Mouse (Mus musculus) hindbrain, embryonic 13.5 days (tissue): Measurements from ENCODE around the gene Fam83e. TPM values are rescaled to one million over a fixed set of nuclear protein-coding genes. Genes with fewer than 3 reads are reported as not detected.
A peak's percentile ranks its signal among the peaks of the same experiment; 100 is the strongest.

Experiments used
- ATAC-seq: fragments of 200-750 bp; cut with Nextera tagmentation; 2 replicates; pipeline ENCODE4 v1.8.0; 2017; ENCODE audit warnings: moderate TSS enrichment; ENCODE audit not compliant: low FRiP score
- H3K27ac ChIP-seq: fragments of 300-500 bp; sonication (generic); 2 replicates; pipeline ENCODE4 v1.5.1; 2015; ENCODE audit warnings: inconsistent platforms, mild to moderate bottlenecking, moderate library complexity
- H3K27me3 ChIP-seq: fragments of 300-500 bp; sonication (generic); 2 replicates; pipeline ENCODE4 v1.6.1; 2015; ENCODE audit warnings: mild to moderate bottlenecking, inconsistent platforms
- H3K36me3 ChIP-seq: fragments of 300-500 bp; sonication (generic); 2 replicates; pipeline ENCODE4 v1.6.1; 2015; ENCODE audit warnings: mild to moderate bottlenecking, inconsistent platforms
- H3K4me1 ChIP-seq: fragments of 300-500 bp; sonication (generic); replicated peaks from 2 replicates; pipeline ENCODE4 v1.6.1; 2015; ENCODE audit warnings: inconsistent platforms
- H3K4me2 ChIP-seq: fragments of 300-500 bp; sonication (generic); 2 replicates; pipeline ENCODE4 v1.6.1; 2015; ENCODE audit warnings: inconsistent platforms, mild to moderate bottlenecking, moderate library complexity
- H3K4me3 ChIP-seq: fragments of 300-500 bp; sonication (generic); 2 replicates; pipeline ENCODE4 v1.5.1; 2015; ENCODE audit warnings: mild to moderate bottlenecking, inconsistent platforms
- H3K9ac ChIP-seq: fragments of 300-500 bp; sonication (generic); 2 replicates; pipeline ENCODE4 v1.6.1; 2015; ENCODE audit warnings: mild to moderate bottlenecking, inconsistent platforms
- H3K9me3 ChIP-seq: fragments of 300-500 bp; sonication (generic); 2 replicates; pipeline ENCODE4 v1.6.1; 2016; ENCODE audit warnings: inconsistent platforms
- WGBS: fragments of 180-500 bp; shearing (Covaris S2); methylation state at CpG from one replicate; pipeline ENCODE4 v1.1.7; 2015; 5-methylcytosine and 5-hydroxymethylcytosine counted together
- polyA plus RNA-seq: library from polyadenylated mRNA; unstranded; fragments of >200 nt; fragmentation: Nextera tagmentation; extraction: Ambion mirVana; gene quantifications from 2 replicates; pipeline ENCODE4 v1.2.1, GENCODE M21; 2015

Fam83e gene
- polyA plus RNA-seq, 1 experiment from 2014 or later: 0.48 TPM

DNA sequence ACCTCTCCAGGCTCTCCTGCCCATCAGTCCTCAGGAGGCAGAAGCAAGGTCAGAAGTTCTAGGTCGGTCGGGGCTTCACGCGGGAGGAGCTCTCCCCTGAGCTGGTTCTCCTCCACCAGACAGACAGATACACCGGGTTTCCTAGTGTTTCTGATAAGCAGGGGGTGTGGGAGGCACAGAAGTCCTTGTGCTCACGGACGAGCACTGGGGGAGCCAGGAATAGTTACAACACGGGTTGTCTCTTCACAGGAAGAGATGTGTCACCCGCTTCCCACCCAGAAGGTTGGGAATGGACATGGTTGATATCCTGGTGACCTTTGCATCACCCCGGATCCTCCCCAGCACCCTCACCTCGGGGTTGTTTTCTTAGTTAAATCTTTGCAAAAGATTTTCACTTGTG lies 31.2 kb upstream of the Fam83e start:
- no peaks in the 10 kb centered on the region for H3K9me3 ChIP-seq
- no peak overlapping the region for H3K4me3 ChIP-seq
- peaks cover 22% of the 10 kb centered on the region for H3K27me3 ChIP-seq
- H3K9ac ChIP-seq: no peak overlapping the region
- no peak overlapping the region for H3K27ac ChIP-seq
- WGBS: 83% methylated on average over 11 of the region's 11 CpGs
- H3K36me3 ChIP-seq: no peaks in the 10 kb centered on the region
- peaks cover 19% of the 10 kb centered on the region; the same call in 1 of the 2 replicates for H3K4me1 ChIP-seq
- H3K4me2 ChIP-seq: no peak overlapping the region
- no peak for ATAC-seq

DNA sequence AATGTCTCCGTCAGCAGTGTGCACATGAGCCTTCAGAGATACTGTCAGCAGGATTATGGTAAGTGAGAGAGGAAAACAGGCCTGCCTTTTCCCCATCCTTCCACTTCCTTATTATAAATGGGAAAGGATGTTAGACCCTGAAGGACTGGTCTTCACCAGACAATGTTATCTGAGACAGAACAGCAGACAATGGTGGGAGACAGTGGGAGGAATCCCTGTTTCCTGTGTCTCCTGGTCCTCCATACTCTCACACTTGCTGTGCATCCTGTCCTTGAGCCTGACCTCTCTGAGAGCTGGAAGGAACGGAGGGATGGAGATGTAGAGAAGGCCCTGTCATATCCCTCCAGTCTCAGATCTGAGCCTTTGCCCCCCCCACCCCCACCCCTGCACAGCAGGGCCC lies 28.6 kb upstream of the Fam83e start:
- Histone ChIP-seq H3K4me1 (0 out of 2 replicates have a peak, but pooled peaks cover 6% of the 10 kb centered on the region), H3K9me3 (no peaks in the 10 kb centered on the region), H3K9ac (no peak overlapping the region), H3K4me3 (no peak overlapping the region), H3K27me3 (peaks cover 13% of the 10 kb centered on the region; the same call in 1 of the 2 replicates), H3K27ac (no peak overlapping the region), H3K4me2 (no peak overlapping the region), H3K36me3 (no peaks in the 10 kb centered on the region)
- no peak for ATAC-seq
- WGBS: 76% methylated on average over 2 of the region's 2 CpGs

DNA sequence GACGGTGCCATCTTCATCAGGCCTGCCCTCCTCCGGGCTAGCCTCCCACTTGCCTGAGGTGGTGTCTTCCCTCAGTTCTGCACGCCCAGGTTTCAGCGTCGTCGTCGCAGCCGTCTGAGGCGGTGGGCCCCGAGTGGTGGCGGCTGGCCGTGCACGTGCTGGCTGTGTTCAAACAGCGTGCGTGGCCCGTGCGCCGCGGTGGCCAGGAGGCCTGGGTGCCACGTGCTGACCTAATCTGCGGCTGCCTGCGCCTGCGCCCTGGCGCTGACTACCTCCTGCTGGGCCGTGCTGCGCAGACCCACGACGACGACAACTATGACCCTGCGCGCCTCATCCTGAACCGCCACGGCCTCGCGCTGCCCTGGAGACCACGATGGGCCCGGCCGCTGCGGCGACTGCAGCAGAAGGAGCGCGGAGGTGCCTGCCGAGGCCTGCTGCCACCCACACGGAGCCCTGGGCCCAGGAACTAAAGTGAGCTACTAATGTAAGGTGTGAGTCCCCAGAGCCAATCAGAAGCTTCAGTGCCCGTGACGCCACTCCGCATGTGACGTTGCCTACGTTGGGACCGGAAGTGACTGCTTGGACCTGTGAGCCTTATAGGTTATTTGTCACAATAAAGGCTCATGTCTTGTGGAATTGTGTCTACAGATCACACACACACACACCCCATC lies 27.0 kb upstream of the Fam83e start, which contains the start of gene Sec1:
TSS of gene Sec1 (minus strand) at position 482 of the 671 bp plus-strand sequence.
- H3K4me2 ChIP-seq: no peak within 1 kb of the TSS
- H3K27me3 ChIP-seq: peaks cover 25% of the 10 kb centered on the region
- no peaks in the 10 kb centered on the region for H3K36me3 ChIP-seq
- 87% methylated on average over 50 of the region's 50 CpGs for WGBS
- H3K9me3 ChIP-seq: no peaks in the 10 kb centered on the region
- no peak within 1 kb of the TSS for H3K27ac ChIP-seq
- peaks cover 6% of the 10 kb centered on the region; the same call in 1 of the 2 replicates for H3K4me1 ChIP-seq
- no peak within 1 kb of the TSS for H3K4me3 ChIP-seq
- H3K9ac ChIP-seq: no peak within 1 kb of the TSS
- no peak for ATAC-seq

DNA sequence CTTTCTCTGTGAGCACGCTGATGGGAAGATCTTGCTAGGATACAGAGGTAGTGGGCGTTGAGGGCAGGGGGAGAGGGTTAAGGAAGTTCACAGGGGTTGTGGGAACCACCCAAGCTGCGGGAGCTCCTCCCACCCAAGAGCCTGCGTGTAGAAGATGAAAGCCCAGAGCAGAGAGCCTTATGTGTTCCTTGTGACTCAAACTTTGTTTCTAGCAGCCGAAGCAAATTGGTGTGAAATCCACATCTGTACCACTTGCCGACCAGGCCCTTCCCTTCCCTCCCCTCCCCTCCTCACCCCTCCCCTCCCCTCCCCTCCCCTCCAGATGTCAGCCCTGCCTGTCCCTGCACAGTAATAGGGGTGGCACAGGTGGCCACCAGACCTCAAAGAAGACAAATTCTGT lies 25.9 kb upstream of the Fam83e start:
- ATAC-seq: no peak
- no peak overlapping the region for H3K4me3 ChIP-seq
- H3K4me2 ChIP-seq: no peak overlapping the region
- H3K4me1 ChIP-seq: peaks cover 17% of the 10 kb centered on the region
- no peaks in the 10 kb centered on the region for H3K9me3 ChIP-seq
- H3K27me3 ChIP-seq: peaks cover 33% of the 10 kb centered on the region
- H3K36me3 ChIP-seq: no peaks in the 10 kb centered on the region
- no peak overlapping the region for H3K9ac ChIP-seq
- H3K27ac ChIP-seq: no peak overlapping the region
- 8% methylated on average over 5 of the region's 6 CpGs for WGBS

DNA sequence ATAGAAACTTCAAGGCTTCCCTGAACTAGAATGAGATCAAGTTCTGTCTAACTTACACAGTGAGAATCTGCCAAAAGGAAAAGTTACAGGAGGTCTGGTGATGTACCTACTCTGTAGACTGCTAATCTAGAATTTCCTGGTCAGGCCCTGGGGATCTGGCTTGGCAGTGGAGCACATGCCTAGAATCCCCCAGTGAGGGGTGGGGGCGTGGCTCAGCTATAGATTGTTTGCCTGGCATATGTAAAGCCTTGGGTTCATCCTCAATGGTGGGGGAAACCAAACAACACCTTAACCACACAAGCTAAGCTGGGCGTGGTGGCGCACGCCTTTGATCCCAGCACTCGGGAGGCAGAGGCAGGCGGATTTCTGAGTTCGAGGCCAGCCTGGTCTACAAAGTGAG lies 23.1 kb upstream of the Fam83e start:
- Histone ChIP-seq H3K4me1 (peaks cover 42% of the 10 kb centered on the region), H3K36me3 (no peaks in the 10 kb centered on the region), H3K4me3 (no peak overlapping the region), H3K9ac (no peak overlapping the region), H3K4me2 (no peak overlapping the region), H3K9me3 (no peaks in the 10 kb centered on the region), H3K27ac (no peak overlapping the region), H3K27me3 (peaks cover 24% of the 10 kb centered on the region)
- no peak for ATAC-seq
- 93% methylated on average over 7 of the region's 7 CpGs for WGBS

DNA sequence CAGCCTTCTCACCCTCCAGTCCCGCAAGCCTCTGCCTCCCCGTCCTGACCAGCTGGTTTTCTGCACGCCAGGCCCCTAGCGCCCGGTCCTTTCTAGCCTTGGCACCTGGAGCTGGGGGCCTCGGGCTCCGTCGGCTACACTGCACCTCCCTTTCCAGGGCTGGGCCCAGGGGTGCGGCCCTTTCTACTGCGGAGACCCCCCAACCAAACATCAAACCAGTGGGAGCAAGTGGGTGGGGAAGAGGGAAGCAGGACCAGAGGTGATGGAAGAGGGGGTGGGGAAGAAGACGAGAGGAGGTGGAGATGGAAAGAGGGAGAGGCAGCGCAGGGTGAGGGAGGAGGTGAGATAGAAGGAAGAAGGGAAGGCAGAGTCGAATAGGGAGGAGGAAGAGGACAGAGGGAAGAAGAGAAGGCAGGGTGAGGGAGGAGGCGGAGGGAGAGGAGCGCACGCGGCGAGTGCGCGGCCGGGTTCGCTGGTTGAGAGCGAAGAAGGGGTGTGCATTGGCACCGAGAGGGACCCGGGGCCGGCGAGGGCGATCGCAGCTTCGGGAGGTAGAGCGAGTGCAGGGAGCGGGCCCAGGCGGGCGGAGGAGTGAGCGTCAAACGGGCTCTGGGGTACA lies 21.4 kb upstream of the Fam83e start, which contains the start of gene Car11:
TSS of gene Car11 (plus strand) at position 321 of the 619 bp plus-strand sequence.
- ATAC-seq: no peak
- 1% methylated on average over 36 of the region's 36 CpGs for WGBS

DNA sequence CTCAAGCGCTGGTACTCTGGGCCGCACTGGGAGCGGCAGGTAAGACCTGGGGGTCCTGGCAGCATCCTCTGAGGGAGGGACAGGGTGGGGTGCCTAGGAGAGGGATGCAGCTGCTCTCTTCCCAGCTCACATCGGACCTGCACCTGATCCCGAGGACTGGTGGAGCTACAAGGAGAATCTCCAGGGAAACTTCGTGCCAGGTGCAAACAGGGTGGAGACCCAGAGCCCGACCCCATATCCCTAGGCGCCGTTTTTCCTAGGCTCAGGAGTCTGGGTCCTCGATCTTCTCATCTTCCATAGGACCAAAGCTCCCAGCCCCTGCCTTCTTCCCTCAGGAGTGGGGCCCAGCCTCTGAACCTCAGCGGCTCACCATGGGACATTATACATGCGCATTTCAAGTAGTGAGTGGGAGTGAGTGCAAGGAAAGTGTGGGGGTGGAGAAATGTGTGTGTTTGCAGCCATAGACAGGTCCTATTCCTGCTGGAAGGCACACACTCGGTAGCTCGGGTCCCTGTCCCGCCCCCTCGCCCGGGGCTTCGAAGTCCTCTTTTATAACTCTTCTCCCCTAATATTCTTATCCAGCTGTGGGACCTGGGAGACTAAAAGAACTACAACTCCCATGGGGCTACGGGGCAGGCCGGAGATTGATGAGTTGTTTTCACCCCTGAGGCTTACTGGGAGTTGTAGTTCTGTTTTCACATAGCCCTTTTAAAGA lies 20.6 kb upstream of the Fam83e start:
- peak overlapping the region; percentile 86 for H3K27ac ChIP-seq
- WGBS: under 1% methylated on average over 17 of the region's 20 CpGs
- peak overlapping the region; percentile 82 for H3K9ac ChIP-seq
- H3K4me1 ChIP-seq: peaks cover 52% of the 10 kb centered on the region
- H3K27me3 ChIP-seq: peaks cover 24% of the 10 kb centered on the region
- H3K36me3 ChIP-seq: no peaks in the 10 kb centered on the region
- peak overlapping the region; percentile 54 for H3K4me3 ChIP-seq
- no peaks in the 10 kb centered on the region for H3K9me3 ChIP-seq
- H3K4me2 ChIP-seq: peak overlapping the region; percentile 94
- peak; percentile 12; the same call in 1 of the 2 replicates for ATAC-seq

More for the DNA sequence above, 21.4 kb upstream of the Fam83e start, which contains the start of gene Car11:
- peaks cover 24% of the 10 kb centered on the region for H3K27me3 ChIP-seq
- H3K4me3 ChIP-seq: peak within 1 kb of the TSS; percentile 54
- no peaks in the 10 kb centered on the region for H3K36me3 ChIP-seq
- peaks cover 51% of the 10 kb centered on the region for H3K4me1 ChIP-seq
- H3K9me3 ChIP-seq: no peaks in the 10 kb centered on the region
- H3K4me2 ChIP-seq: peak within 1 kb of the TSS; percentile 94
- H3K27ac ChIP-seq: peak within 1 kb of the TSS; percentile 86
- peak within 1 kb of the TSS; percentile 82 for H3K9ac ChIP-seq

DNA sequence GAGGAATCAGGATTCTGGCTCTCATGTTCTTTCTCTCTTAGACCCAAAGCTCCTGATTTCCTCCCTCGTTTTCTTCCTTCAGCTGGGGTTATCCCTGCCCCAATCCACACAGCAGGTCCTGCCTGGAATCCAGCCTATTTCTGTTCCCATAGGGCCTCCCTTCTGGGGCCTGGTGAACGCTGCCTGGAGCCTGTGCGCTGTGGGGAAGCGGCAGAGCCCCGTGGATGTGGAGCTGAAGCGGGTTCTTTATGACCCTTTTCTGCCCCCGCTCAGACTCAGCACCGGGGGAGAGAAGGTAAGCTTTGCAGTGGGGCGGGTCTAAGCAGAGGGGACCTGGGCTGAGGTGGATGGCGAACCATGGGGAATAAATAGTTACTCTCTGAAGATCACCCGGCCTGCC lies 19.9 kb upstream of the Fam83e start:
- peaks cover 58% of the 10 kb centered on the region for H3K4me1 ChIP-seq
- 29% methylated on average over 11 of the region's 11 CpGs for WGBS

DNA sequence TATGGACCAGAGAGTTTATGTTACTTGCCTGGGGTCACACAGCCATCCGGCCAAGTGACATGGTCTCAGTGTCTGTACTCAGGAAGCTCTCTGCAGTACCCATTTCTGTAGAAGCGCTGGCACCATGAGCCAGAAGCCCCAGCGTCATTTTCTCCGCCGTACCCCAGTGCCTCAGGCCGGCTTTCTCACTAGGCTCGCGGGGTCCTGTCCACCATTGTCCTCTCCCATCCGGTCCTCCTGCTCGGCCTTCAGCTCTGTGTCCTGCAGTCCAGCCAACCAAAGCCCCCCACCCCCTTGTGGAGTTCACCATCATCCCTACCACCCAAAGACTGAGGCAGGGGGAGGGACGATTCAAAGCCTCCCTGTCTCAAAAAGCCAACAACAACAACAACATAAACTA lies 19.4 kb upstream of the Fam83e start:
- peak overlapping the region; percentile 54 for H3K4me3 ChIP-seq

More for the DNA sequence above, 19.9 kb upstream of the Fam83e start:
- Histone ChIP-seq H3K4me3 (peak overlapping the region; percentile 54), H3K27me3 (peaks cover 24% of the 10 kb centered on the region), H3K27ac (peak overlapping the region; percentile 86), H3K36me3 (no peaks in the 10 kb centered on the region), H3K9ac (peak overlapping the region; percentile 71), H3K4me2 (peak overlapping the region; percentile 94), H3K9me3 (no peaks in the 10 kb centered on the region)
- ATAC-seq: no peak

DNA sequence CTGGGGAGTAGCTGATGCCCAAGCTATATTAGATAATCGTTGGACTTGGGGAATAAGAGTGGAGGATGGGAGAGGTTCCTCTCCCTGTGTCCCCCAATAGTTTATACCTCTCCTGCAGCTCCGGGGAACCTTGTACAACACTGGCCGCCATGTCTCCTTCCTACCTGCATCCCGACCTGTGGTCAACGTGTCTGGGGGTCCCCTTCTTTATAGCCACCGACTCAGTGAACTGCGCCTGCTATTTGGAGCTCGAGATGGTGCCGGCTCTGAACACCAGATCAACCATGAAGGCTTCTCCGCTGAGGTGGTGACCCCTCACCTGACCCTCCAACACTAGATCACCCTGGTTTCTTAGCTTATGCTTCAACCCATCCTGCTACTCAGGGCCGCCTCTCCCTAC lies 18.7 kb upstream of the Fam83e start:
- Histone ChIP-seq H3K4me3 (no peak overlapping the region; the same call in 1 of the 2 replicates), H3K27me3 (peaks cover 24% of the 10 kb centered on the region), H3K36me3 (no peaks in the 10 kb centered on the region), H3K9me3 (no peaks in the 10 kb centered on the region), H3K27ac (no peak overlapping the region), H3K4me2 (0 out of 2 replicates have a peak overlapping the region, but pooled peaks have one; percentile 4), H3K9ac (0 out of 2 replicates have a peak overlapping the region, but pooled peaks have one; percentile 71), H3K4me1 (peaks cover 71% of the 10 kb centered on the region)
- 92% methylated on average over 11 of the region's 11 CpGs for WGBS
- ATAC-seq: no peak

More for the DNA sequence above, 19.4 kb upstream of the Fam83e start:
- Histone ChIP-seq H3K4me1 (peaks cover 64% of the 10 kb centered on the region), H3K27me3 (peaks cover 24% of the 10 kb centered on the region), H3K36me3 (no peaks in the 10 kb centered on the region), H3K9me3 (no peaks in the 10 kb centered on the region), H3K4me2 (peak overlapping the region; percentile 94), H3K9ac (0 out of 2 replicates have a peak overlapping the region, but pooled peaks have one; percentile 25), H3K27ac (no peak overlapping the region)
- WGBS: 92% methylated on average over 11 of the region's 11 CpGs
- ATAC-seq: no peak

DNA sequence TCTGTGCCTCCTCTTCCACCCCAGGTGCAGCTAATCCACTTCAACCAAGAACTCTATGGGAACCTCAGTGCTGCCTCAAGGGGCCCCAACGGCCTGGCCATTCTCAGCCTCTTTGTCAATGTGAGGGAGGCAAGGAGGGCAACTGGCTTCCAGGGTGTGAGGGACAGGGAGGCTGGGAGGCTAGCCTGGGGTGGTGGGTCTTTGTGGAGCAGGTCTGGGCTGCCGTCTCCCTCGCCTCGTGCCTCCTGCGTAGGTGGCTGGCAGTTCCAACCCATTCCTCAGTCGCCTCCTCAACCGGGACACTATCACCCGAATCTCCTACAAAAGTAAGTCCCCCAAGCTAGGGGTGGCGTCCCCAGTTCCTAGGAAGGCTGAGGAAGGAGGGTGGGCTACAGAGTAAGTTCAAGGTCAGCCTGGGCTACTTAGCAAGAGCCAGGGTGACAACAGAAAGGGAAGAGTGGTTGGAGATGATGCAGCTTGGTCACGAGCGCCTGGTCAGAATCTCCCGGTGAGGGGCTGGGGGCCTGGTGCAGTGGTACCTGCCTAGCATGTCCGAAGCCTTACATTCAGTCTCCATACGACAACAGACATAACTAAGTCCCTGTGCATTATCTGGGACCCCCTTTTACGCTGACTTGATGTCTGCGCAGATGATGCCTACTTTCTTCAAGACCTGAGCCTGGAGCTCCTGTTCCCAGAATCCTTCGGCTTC lies 18.0 kb upstream of the Fam83e start:
- ATAC-seq: no peak
- Histone ChIP-seq H3K36me3 (no peaks in the 10 kb centered on the region), H3K9me3 (no peaks in the 10 kb centered on the region), H3K27ac (peak overlapping the region; percentile 94), H3K4me2 (peak overlapping the region; percentile 97), H3K4me1 (peaks cover 77% of the 10 kb centered on the region), H3K27me3 (peaks cover 21% of the 10 kb centered on the region), H3K4me3 (peak overlapping the region; percentile 58), H3K9ac (peak overlapping the region; percentile 71)
- 89% methylated on average over 17 of the region's 17 CpGs for WGBS
